Mouse (Mus musculus) liver, adult 2 months (tissue): ENCODE results near the gene Trappc6a.

Source experiments
- CTCF ChIP-seq: fragments of 200-500 bp; IDR thresholded peaks from 2 replicates; pipeline ENCODE4 v1.5.1; 2011; ENCODE audit warnings: low read depth, low read length, control low read depth
- POLR2A ChIP-seq: fragments of 200-500 bp; IDR thresholded peaks from 2 replicates; pipeline ENCODE4 v1.6.1; 2011; ENCODE audit warnings: low read length, control low read depth; ENCODE audit not compliant: insufficient read depth; ENCODE audit errors: extremely low read depth

DNA sequence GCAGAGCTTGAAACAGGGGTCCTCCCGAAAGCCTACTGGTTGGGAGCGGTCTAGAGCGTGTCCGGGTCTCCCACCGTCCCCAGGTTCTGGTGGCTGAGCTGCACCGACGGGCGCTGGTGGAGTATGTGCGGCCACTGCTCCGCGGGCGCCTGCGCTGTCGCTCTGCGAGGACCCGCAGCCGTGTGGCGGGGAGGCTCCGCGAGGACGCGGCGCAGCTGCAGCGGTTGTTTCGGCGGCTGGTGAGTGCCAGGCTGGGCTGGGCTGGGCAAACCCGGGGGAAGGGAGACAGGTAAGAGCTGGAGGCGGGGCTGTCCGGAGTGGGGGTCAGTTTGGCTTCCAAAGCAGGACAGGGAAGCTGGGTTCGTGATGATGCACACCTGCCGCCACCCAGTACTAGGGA, 18.7 kb upstream of the Trappc6a start:
- TF ChIP-seq POLR2A (no peak), CTCF (no peak)
